Mouse (Mus musculus) monocyte, adult 5-6 weeks (primary cell): ENCODE data around the gene Klc4. TPM values are rescaled to one million over a fixed set of nuclear protein-coding genes. Genes with fewer than 3 reads are reported as not detected.

Experiments
- ATAC-seq: fragments of 153-309, 156-312 bp; replicated peaks from 2 replicates; pipeline ENCODE4 v1.8.0; 2017; ENCODE audit warnings: mild to moderate bottlenecking; ENCODE audit not compliant: low TSS enrichment, insufficient number of reproducible peaks, severe bottlenecking, poor library complexity, low FRiP score
- total RNA-seq: library from RNA; stranded (forward); fragments of 200-1000, 200-491, 200-594 nt; gene quantifications from 3 replicates; pipeline ENCODE4 v1.2.3, GENCODE M21; 2017

The Klc4 gene
- total RNA-seq, 1 experiment from 2014 or later = 18.9 TPM

- ATAC-seq = no peak
Observed at GRCm38 (mm10) chr17:46598963-46599362, 46.9 kb downstream of the Klc4 start.

- ATAC-seq = no peak
Observed at GRCm38 (mm10) chr17:46597956-46598355, 47.9 kb downstream of the Klc4 start.

GRCm38 (mm10) chr17:46595336-46595735, 50.5 kb downstream of the Klc4 start:
- ATAC-seq = no peak

- no peak for ATAC-seq
Observed at GRCm38 (mm10) chr17:46594606-46595005, 51.2 kb downstream of the Klc4 start.

GRCm38 (mm10) chr17:46593124-46593523, 52.7 kb downstream of the Klc4 start:
- no peak for ATAC-seq

GRCm38 (mm10) chr17:46591406-46591805, 54.4 kb downstream of the Klc4 start:
- no peak for ATAC-seq

GRCm38 (mm10) chr17:46590439-46590838, 55.4 kb downstream of the Klc4 start:
- ATAC-seq = no peak

- ATAC-seq = no peak
Observed at GRCm38 (mm10) chr17:46589635-46590314, 56.0 kb downstream of the Klc4 start.

- no peak for ATAC-seq
Observed at GRCm38 (mm10) chr17:46588913-46589312, 56.9 kb downstream of the Klc4 start.

GRCm38 (mm10) chr17:46588173-46588572, 57.6 kb downstream of the Klc4 start:
- peak; percentile 62 for ATAC-seq

GRCm38 (mm10) chr17:46586327-46586726, 59.5 kb downstream of the Klc4 start:
- no peak for ATAC-seq

Other genes with a start within 250 kb of the Klc4 start
- gene Crip3, start 217.1 kb downstream of the Klc4 start, total RNA-seq = not detected in 3 replicates
- not detected in 3 replicates for gene Slc22a7, start 207.6 kb downstream of the Klc4 start, total RNA-seq
- under 0.01 to 0.58 TPM (median 0.48 TPM) in 3 replicates for gene Ttbk1, start 158.3 kb downstream of the Klc4 start, total RNA-seq
- gene Dnph1, start 149.3 kb downstream of the Klc4 start, total RNA-seq = not detected in 3 replicates
- 4.4 to 7.6 TPM (median 4.9 TPM) in 3 replicates for gene Cul9, start 99.6 kb downstream of the Klc4 start, total RNA-seq
- gene Srf, start 89.8 kb downstream of the Klc4 start, total RNA-seq = 24.8 to 46.0 TPM (median 36.6 TPM) in 3 replicates
- not detected in 3 replicates for gene Ptk7, start 16.5 kb downstream of the Klc4 start, total RNA-seq
- 26.1 to 33.3 TPM (median 28.5 TPM) in 3 replicates for gene Mrpl2, start 207 bp upstream of the Klc4 start, total RNA-seq
- gene Cul7, start 4.3 kb upstream of the Klc4 start, total RNA-seq = 2.0 to 3.2 TPM (median 3.2 TPM) in 3 replicates
- 52.8 to 99.5 TPM (median 65.5 TPM) in 3 replicates for gene Rrp36, start 28.3 kb upstream of the Klc4 start, total RNA-seq
- gene Mea1, start 32.8 kb upstream of the Klc4 start, total RNA-seq = 79.9 to 102 TPM (median 82.5 TPM) in 3 replicates
- gene Klhdc3, start 34.9 kb upstream of the Klc4 start, total RNA-seq = 24.6 to 30.1 TPM (median 28.5 TPM) in 3 replicates
- gene Ppp2r5d, start 59.1 kb upstream of the Klc4 start, total RNA-seq = 24.4 to 34.6 TPM (median 30.2 TPM) in 3 replicates
- 5.4 to 11.1 TPM (median 10.3 TPM) in 3 replicates for gene Pex6, start 65.4 kb upstream of the Klc4 start, total RNA-seq
- 2.2 to 3.4 TPM (median 3.1 TPM) in 3 replicates for gene Gnmt, start 83.1 kb upstream of the Klc4 start, total RNA-seq
- 88.2 to 109 TPM (median 106 TPM) in 3 replicates for gene Cnpy3, start 106.2 kb upstream of the Klc4 start, total RNA-seq
- gene Ptcra, start 117.7 kb upstream of the Klc4 start, total RNA-seq = 0.38 TPM in 1 of 3 replicates, not detected in the others
- 4.2 to 8.7 TPM (median 4.2 TPM) in 3 replicates for gene 2310039H08Rik, start 126.6 kb upstream of the Klc4 start, total RNA-seq
- gene Rpl7l1, start 136.7 kb upstream of the Klc4 start, total RNA-seq = 87.5 to 121 TPM (median 88.0 TPM) in 3 replicates
- gene Bicral, start 212.5 kb upstream of the Klc4 start, total RNA-seq = 15.0 to 38.1 TPM (median 25.2 TPM) in 3 replicates
- 6.9 to 17.1 TPM (median 7.5 TPM) in 3 replicates for gene Tbcc, start 244.7 kb upstream of the Klc4 start, total RNA-seq